Mouse (Mus musculus): ENCODE results near the gene Casz1.
A peak's percentile ranks its signal among the peaks of the same experiment; 100 is the strongest.

The Casz1 gene

DNA sequence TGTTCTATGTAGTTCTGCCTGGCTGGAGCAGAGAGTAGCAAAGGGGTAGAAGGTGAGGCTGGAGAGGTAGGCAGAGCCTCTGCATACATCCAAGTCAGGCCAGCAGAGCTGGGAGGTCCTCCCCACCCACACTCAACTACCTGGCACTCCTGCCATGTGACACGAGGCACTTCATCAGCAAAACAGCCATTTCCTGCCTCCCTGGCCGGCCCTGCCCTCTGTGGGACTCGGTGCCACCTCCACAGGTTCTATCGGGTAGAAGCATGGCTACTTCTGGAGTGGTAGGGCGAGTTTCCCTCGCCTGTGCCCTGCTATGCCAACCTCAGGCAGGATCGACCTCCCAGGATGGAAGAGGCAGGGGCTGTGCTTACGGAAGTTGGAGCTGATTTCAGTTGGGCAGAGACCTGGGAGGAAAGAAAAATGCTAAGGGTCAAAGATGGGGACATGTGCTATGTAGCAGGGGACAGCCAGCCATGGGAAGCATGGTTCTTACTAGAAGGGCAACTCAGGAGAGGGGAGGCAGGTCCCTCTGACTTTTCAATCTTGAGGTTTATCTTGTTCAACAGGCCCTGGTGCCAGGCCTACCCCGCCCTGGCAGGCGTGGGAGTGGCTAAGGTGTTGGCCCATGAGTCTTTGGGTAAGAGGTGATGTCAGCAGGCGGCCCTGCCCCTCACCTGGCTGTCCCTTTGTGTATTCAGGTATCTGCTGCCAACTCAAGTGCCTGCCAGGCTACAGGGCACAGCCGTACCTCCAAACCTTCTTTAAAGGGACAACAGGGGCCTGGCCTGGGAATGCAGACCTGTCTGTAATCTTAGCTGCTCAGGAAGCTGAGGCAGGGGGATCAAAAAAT, 6.5 kb upstream of the Casz1 start:
- DNase-seq (ENCODE audit: low read depth, low spot score): no peak

- no peak for DNase-seq (ENCODE audit: low read depth, low spot score)
These were observed 1.2 kb upstream of the Casz1 start for GRCm38 (mm10) chr4:148803031-148803430.

DNA sequence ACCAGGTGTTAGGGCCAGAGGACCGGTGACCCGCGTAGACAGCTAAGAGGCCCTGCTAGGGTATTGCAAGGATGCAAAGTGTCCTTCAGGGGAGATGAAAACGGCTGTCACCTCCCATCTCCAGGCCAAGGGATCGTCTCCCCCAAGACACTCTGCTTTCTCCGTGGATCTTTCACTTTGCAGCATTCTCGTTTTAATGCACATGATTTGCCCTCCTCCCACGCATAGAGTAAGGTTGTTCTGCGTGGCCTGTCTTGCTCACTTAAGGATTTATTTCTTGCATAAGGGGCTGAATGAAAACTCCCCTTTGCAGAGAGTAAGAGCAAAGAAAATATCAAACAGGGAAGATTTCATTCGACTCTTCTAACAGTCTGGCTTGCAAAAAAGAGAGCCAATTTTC, 593 bp upstream of the Casz1 start:
- DNase-seq (ENCODE audit: low read depth, low spot score): no peak

DNA sequence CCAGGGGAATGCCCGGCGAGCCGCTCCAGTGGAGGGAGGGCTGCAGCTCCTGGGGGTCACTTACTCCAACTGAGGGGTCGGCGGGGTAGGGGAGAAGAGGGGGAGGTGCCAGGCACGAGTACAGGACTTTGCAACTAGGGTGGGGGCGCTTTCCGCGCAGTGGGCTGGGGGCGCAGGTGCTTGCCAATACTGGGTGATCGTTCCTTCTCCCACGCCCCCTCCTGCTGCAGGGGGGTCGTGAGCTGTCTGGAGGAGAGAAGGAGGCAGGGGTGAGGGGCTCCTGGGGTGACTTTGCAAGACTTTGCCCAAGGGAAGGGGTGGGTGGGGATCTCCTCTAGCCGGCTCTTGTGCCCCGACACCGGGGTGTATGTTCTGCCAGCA, 541 bp downstream of the Casz1 start:
- no peak for DNase-seq (ENCODE audit: low read depth, low spot score)

DNA sequence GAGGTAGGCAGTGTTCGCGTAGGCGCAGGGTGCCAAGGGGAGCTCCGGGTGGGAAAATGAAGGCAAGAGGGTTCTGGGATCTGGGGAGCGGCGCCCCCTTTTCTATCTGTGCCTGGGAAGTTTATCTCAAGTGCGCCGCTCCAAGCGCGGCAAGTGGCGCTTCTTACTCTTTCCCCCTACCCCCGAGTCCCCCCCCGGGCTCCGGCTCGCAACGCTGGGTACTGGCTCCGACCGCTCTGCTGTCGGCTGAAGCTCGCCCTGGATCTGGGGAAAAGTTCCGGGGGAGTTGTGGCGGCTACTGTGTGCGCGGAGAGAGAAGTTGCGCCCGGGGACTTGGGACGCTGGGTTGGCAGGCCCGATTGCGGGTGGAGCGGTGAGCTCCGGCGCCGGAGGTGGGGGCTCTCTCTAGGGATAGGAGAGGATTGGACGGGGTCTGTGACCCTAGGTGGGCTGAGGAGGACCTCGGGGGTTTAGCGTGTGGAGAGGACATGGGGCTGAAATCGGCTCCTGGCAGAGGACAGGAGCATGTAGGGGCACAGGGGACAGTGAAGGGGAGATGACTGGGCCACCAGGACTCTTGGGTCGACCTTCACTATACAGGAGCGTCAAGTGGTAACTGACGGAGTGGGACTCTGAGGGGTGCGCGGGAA, 1.1 kb downstream of the Casz1 start:
- DNase-seq (ENCODE audit: low read depth, low spot score): no peak

GRCm38 (mm10) chr4:148805811-148806747, 1.9 kb downstream of the Casz1 start:
- DNase-seq (ENCODE audit: low read depth, low spot score): no peak

- no peak for DNase-seq (ENCODE audit: low read depth, low spot score)
These were observed 2.6 kb downstream of the Casz1 start for GRCm38 (mm10) chr4:148806836-148807235.

GRCm38 (mm10) chr4:148807397-148807796, 3.2 kb downstream of the Casz1 start:
- DNase-seq (ENCODE audit: low read depth, low spot score): no peak

DNA sequence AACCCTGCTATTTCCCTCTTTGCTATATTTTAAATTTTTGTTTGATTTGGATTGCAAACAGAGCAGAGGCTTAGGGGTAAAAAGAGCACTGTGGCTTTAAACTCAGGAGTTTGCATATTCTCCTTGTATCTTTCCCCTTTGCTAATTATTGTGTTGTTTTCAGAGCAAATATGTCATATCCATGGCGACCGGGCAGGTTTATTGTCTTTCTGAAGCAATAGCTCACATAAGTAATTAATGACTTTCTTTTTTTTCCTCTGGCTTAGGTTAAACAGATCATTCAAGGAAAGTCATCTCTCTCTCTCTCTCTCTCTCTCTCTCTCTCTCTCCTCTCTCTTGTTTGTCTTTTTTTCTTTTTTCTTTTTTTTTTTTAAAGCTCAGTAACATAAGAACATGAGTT, 4.6 kb downstream of the Casz1 start:
- DNase-seq (ENCODE audit: low read depth, low spot score): no peak

GRCm38 (mm10) chr4:148810706-148811105, 6.5 kb downstream of the Casz1 start:
- no peak for DNase-seq (ENCODE audit: low read depth, low spot score)

- no peak for DNase-seq (ENCODE audit: low read depth, low spot score)
These were observed 7.7 kb downstream of the Casz1 start for GRCm38 (mm10) chr4:148811940-148812339.

GRCm38 (mm10) chr4:148813247-148813646, 9.0 kb downstream of the Casz1 start:
- DNase-seq (ENCODE audit: low read depth, low spot score): no peak

DNA sequence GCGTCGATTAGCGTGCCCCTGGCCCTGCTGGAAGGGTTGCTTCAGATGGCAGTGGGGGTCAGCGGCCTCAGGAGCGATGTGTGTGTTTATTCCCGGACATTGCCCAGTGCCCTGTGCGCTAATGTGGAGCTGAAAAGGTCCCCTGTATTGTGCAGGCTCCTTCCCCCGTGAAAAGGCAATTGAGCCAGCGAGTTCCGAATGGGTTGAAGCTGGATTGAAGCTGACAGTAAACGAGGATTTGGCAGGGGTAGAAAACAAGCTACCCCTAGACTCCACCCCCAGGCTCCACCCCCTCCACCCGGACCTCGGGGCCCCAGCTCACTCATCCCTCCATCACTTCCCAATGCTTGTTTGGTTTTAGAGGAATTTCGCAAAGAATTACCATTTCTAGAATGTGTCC, 12.3 kb downstream of the Casz1 start:
- no peak for DNase-seq (ENCODE audit: low read depth, low spot score)

- DNase-seq (ENCODE audit: low read depth, low spot score): no peak
These were observed 13.9 kb downstream of the Casz1 start for GRCm38 (mm10) chr4:148818161-148818560.

DNA sequence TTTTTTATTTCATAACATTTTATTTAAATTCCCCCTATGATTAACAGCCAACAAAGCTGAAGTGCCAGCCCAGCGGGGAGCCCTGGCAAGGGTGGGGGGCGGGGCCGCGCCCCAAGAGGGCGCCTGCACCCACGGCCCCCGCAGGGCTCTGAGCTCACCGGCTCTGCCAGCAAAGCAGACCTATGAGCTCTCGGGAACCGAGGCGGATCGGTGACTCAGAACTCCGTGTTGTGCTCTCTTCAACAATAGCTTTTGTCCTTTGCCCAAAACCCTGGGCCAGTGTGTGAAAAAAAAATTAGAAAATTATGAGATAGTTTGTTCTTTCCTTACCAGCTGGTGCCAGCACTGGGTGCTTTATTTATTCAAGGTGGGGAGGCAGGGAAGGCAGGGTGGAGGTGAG, 15.9 kb downstream of the Casz1 start:
- no peak for DNase-seq (ENCODE audit: low read depth, low spot score)

- no peak for DNase-seq (ENCODE audit: low read depth, low spot score)
These were observed 19.1 kb downstream of the Casz1 start for GRCm38 (mm10) chr4:148823281-148823680.

- DNase-seq (ENCODE audit: low read depth, low spot score): peak; percentile 87
These were observed 26.1 kb downstream of the Casz1 start for GRCm38 (mm10) chr4:148830350-148830749.

GRCm38 (mm10) chr4:148833245-148833990, 29.2 kb downstream of the Casz1 start:
- DNase-seq (ENCODE audit: low read depth, low spot score): no peak

GRCm38 (mm10) chr4:148836391-148836790, 32.2 kb downstream of the Casz1 start:
- DNase-seq (ENCODE audit: low read depth, low spot score): no peak

- no peak for DNase-seq (ENCODE audit: low read depth, low spot score)
These were observed 32.8 kb downstream of the Casz1 start for GRCm38 (mm10) chr4:148837046-148837445.

GRCm38 (mm10) chr4:148837644-148838043, 33.4 kb downstream of the Casz1 start:
- DNase-seq (ENCODE audit: low read depth, low spot score): no peak

All from WW6 (cell line).